Mouse (Mus musculus): ENCODE measurements around the gene Ccser1. TPM values are rescaled to one million over a fixed set of nuclear protein-coding genes. Genes with fewer than 3 reads are reported as not detected.
A peak's percentile ranks its signal among the peaks of the same experiment; 100 is the strongest.

Gene Ccser1
- polyA plus RNA-seq, 1 experiment from 2014 or later: 10.2 TPM

GRCm38 (mm10) chr6:61614920-61615319 is 434.8 kb downstream of the Ccser1 start:
- no peaks in the 10 kb centered on the region for H3K4me1 ChIP-seq
- no peak for ATAC-seq (ENCODE audit: borderline replicate concordance, extremely low read depth, low FRiP score, low TSS enrichment)

GRCm38 (mm10) chr6:61621707-61622106 is 441.6 kb downstream of the Ccser1 start:
- no peak overlapping the region for H3K27ac ChIP-seq
- ATAC-seq (ENCODE audit: borderline replicate concordance, extremely low read depth, low FRiP score, low TSS enrichment): no peak
- H3K9ac ChIP-seq: no peak overlapping the region
- no peaks in the 10 kb centered on the region for H3K9me3 ChIP-seq
- WGBS: 62% methylated on average over 3 of the region's 3 CpGs
- no peak overlapping the region for H3K4me3 ChIP-seq
- no peak overlapping the region for H3K4me2 ChIP-seq
- no peaks in the 10 kb centered on the region for H3K27me3 ChIP-seq
- no peaks in the 10 kb centered on the region for H3K36me3 ChIP-seq
- H3K4me1 ChIP-seq: no peaks in the 10 kb centered on the region

More at GRCm38 (mm10) chr6:61614920-61615319, 434.8 kb downstream of the Ccser1 start:
- Histone ChIP-seq H3K9ac (no peak overlapping the region), H3K4me2 (no peak overlapping the region), H3K27ac (no peak overlapping the region), H3K27me3 (no peaks in the 10 kb centered on the region), H3K36me3 (no peaks in the 10 kb centered on the region), H3K4me3 (no peak overlapping the region), H3K9me3 (no peaks in the 10 kb centered on the region)
- WGBS: 84% methylated on average over 4 of the region's 4 CpGs

GRCm38 (mm10) chr6:61661414-61661813 is 481.3 kb downstream of the Ccser1 start:
- Histone ChIP-seq H3K27ac (no peak overlapping the region), H3K4me2 (no peak overlapping the region)
- peak; percentile 62; the same call in 1 of the 2 replicates for ATAC-seq (ENCODE audit: borderline replicate concordance, extremely low read depth, low FRiP score, low TSS enrichment)

GRCm38 (mm10) chr6:61664572-61664971 is 484.4 kb downstream of the Ccser1 start:
- ATAC-seq (ENCODE audit: borderline replicate concordance, extremely low read depth, low FRiP score, low TSS enrichment): no peak
- Histone ChIP-seq H3K9me3 (no peaks in the 10 kb centered on the region), H3K4me3 (no peak overlapping the region), H3K4me2 (no peak overlapping the region), H3K27me3 (no peaks in the 10 kb centered on the region), H3K9ac (no peak overlapping the region), H3K4me1 (no peaks in the 10 kb centered on the region), H3K27ac (no peak overlapping the region), H3K36me3 (no peaks in the 10 kb centered on the region)
- 70% methylated on average over 1 of the region's 1 CpGs for WGBS

More at GRCm38 (mm10) chr6:61661414-61661813, 481.3 kb downstream of the Ccser1 start:
- H3K36me3 ChIP-seq: no peaks in the 10 kb centered on the region
- H3K4me1 ChIP-seq: no peaks in the 10 kb centered on the region
- H3K4me3 ChIP-seq: no peak overlapping the region
- H3K9me3 ChIP-seq: no peaks in the 10 kb centered on the region
- no peaks in the 10 kb centered on the region for H3K27me3 ChIP-seq
- no peak overlapping the region for H3K9ac ChIP-seq

- no peak for ATAC-seq (ENCODE audit: borderline replicate concordance, extremely low read depth, low FRiP score, low TSS enrichment)
- Histone ChIP-seq H3K36me3 (no peaks in the 10 kb centered on the region), H3K9ac (no peak overlapping the region), H3K27me3 (no peaks in the 10 kb centered on the region), H3K4me3 (no peak overlapping the region), H3K27ac (no peak overlapping the region), H3K9me3 (no peaks in the 10 kb centered on the region), H3K4me1 (no peaks in the 10 kb centered on the region), H3K4me2 (no peak overlapping the region)
- 38% methylated on average over 2 of the region's 2 CpGs for WGBS
These were observed 506.9 kb downstream of the Ccser1 start for GRCm38 (mm10) chr6:61687002-61687401.

- Histone ChIP-seq H3K4me1 (no peaks in the 10 kb centered on the region), H3K4me3 (no peak overlapping the region), H3K27me3 (no peaks in the 10 kb centered on the region), H3K9ac (no peak overlapping the region), H3K36me3 (no peaks in the 10 kb centered on the region), H3K9me3 (no peaks in the 10 kb centered on the region), H3K4me2 (no peak overlapping the region), H3K27ac (no peak overlapping the region)
- ATAC-seq (ENCODE audit: borderline replicate concordance, extremely low read depth, low FRiP score, low TSS enrichment): no peak
- 85% methylated on average over 7 of the region's 7 CpGs for WGBS
These were observed 522.9 kb downstream of the Ccser1 start for GRCm38 (mm10) chr6:61703003-61703402.

GRCm38 (mm10) chr6:61721220-61721619 is 541.1 kb downstream of the Ccser1 start:
- Histone ChIP-seq H3K9ac (no peak overlapping the region), H3K27me3 (no peaks in the 10 kb centered on the region), H3K36me3 (no peaks in the 10 kb centered on the region), H3K27ac (no peak overlapping the region), H3K4me3 (no peak overlapping the region), H3K4me1 (no peaks in the 10 kb centered on the region), H3K9me3 (no peaks in the 10 kb centered on the region), H3K4me2 (no peak overlapping the region)
- no peak for ATAC-seq (ENCODE audit: borderline replicate concordance, extremely low read depth, low FRiP score, low TSS enrichment)
- 74% methylated on average over 1 of the region's 1 CpGs for WGBS

GRCm38 (mm10) chr6:61729065-61729464 is 548.9 kb downstream of the Ccser1 start:
- Histone ChIP-seq H3K4me1 (no peaks in the 10 kb centered on the region), H3K9ac (no peak overlapping the region), H3K4me3 (no peak overlapping the region), H3K27ac (no peak overlapping the region), H3K9me3 (no peaks in the 10 kb centered on the region), H3K36me3 (no peaks in the 10 kb centered on the region), H3K27me3 (no peaks in the 10 kb centered on the region), H3K4me2 (no peak overlapping the region)
- ATAC-seq (ENCODE audit: borderline replicate concordance, extremely low read depth, low FRiP score, low TSS enrichment): no peak
- WGBS: 36% methylated on average over 1 of the region's 1 CpGs

- Histone ChIP-seq H3K9me3 (no peaks in the 10 kb centered on the region), H3K4me1 (no peaks in the 10 kb centered on the region), H3K36me3 (no peaks in the 10 kb centered on the region), H3K27me3 (no peaks in the 10 kb centered on the region), H3K4me3 (no peak overlapping the region), H3K27ac (no peak overlapping the region), H3K4me2 (no peak overlapping the region), H3K9ac (no peak overlapping the region)
- 76% methylated on average over 5 of the region's 5 CpGs for WGBS
- ATAC-seq (ENCODE audit: borderline replicate concordance, extremely low read depth, low FRiP score, low TSS enrichment): no peak
These were observed 550.2 kb downstream of the Ccser1 start for GRCm38 (mm10) chr6:61730088-61730880.

- Histone ChIP-seq H3K4me2 (no peak overlapping the region), H3K4me1 (no peaks in the 10 kb centered on the region), H3K36me3 (no peaks in the 10 kb centered on the region), H3K27ac (no peak overlapping the region), H3K4me3 (no peak overlapping the region), H3K9me3 (no peaks in the 10 kb centered on the region), H3K27me3 (no peaks in the 10 kb centered on the region), H3K9ac (no peak overlapping the region)
- no peak for ATAC-seq (ENCODE audit: borderline replicate concordance, extremely low read depth, low FRiP score, low TSS enrichment)
- WGBS: 57% methylated on average over 1 of the region's 1 CpGs
These were observed 566.2 kb downstream of the Ccser1 start for GRCm38 (mm10) chr6:61746346-61746745.

- Histone ChIP-seq H3K27ac (no peak overlapping the region), H3K9ac (no peak overlapping the region), H3K9me3 (no peaks in the 10 kb centered on the region), H3K4me3 (no peak overlapping the region), H3K27me3 (no peaks in the 10 kb centered on the region), H3K4me2 (no peak overlapping the region), H3K4me1 (no peaks in the 10 kb centered on the region), H3K36me3 (no peaks in the 10 kb centered on the region)
- ATAC-seq (ENCODE audit: borderline replicate concordance, extremely low read depth, low FRiP score, low TSS enrichment): no peak
- 60% methylated on average over 3 of the region's 3 CpGs for WGBS
These were observed 582.0 kb downstream of the Ccser1 start for GRCm38 (mm10) chr6:61762135-61762534.

GRCm38 (mm10) chr6:61763379-61763778 is 583.3 kb downstream of the Ccser1 start:
- no peak overlapping the region for H3K4me3 ChIP-seq
- WGBS: 74% methylated on average over 5 of the region's 5 CpGs
- no peak overlapping the region for H3K9ac ChIP-seq
- H3K27me3 ChIP-seq: no peaks in the 10 kb centered on the region
- no peaks in the 10 kb centered on the region for H3K9me3 ChIP-seq
- H3K36me3 ChIP-seq: no peaks in the 10 kb centered on the region
- ATAC-seq (ENCODE audit: borderline replicate concordance, extremely low read depth, low FRiP score, low TSS enrichment): no peak
- H3K4me2 ChIP-seq: no peak overlapping the region
- H3K27ac ChIP-seq: no peak overlapping the region
- no peaks in the 10 kb centered on the region for H3K4me1 ChIP-seq
